Mouse (Mus musculus) stomach, postnatal 0 days (tissue): ENCODE measurements around the gene Kctd19. TPM values are rescaled to one million over a fixed set of nuclear protein-coding genes. Genes with fewer than 3 reads are reported as not detected.
A peak's percentile ranks its signal among the peaks of the same experiment; 100 is the strongest.

Experiments
- ATAC-seq: fragments of 200-750 bp; cut with Nextera tagmentation; 2 replicates; pipeline ENCODE4 v1.8.0; 2017; ENCODE audit not compliant: low FRiP score, low TSS enrichment
- DNase-seq: peaks from one replicate; pipeline ENCODE4 v3.0.0-alpha.2; 2016; ENCODE audit warnings: low spot score
- H3K27ac ChIP-seq: fragments of 300-500 bp; sonication (generic); replicated peaks from 2 replicates; pipeline ENCODE4 v1.5.1; 2014; ENCODE audit warnings: mild to moderate bottlenecking, control low read depth
- H3K27me3 ChIP-seq: fragments of 300-500 bp; sonication (generic); 2 replicates; pipeline ENCODE4 v1.6.1; 2014; ENCODE audit warnings: low read length; ENCODE audit not compliant: control insufficient read depth, insufficient read depth
- H3K36me3 ChIP-seq: fragments of 300-500 bp; sonication (generic); 2 replicates; pipeline ENCODE4 v1.6.1; 2014; ENCODE audit warnings: low read length, mixed read lengths; ENCODE audit not compliant: control insufficient read depth, insufficient read depth
- H3K4me1 ChIP-seq: fragments of 300-500 bp; sonication (generic); replicated peaks from 2 replicates; pipeline ENCODE4 v1.6.1; 2014; ENCODE audit warnings: antibody characterized with exemption; ENCODE audit not compliant: control insufficient read depth, insufficient read depth
- H3K4me2 ChIP-seq: fragments of 300-500 bp; sonication (generic); replicated peaks from 2 replicates; pipeline ENCODE4 v1.6.1; 2014; ENCODE audit warnings: low read depth, mild to moderate bottlenecking, control low read depth, moderate library complexity
- H3K4me3 ChIP-seq: fragments of 300-500 bp; sonication (generic); 2 replicates; pipeline ENCODE4 v1.5.1; 2014; ENCODE audit warnings: low read depth, low read length, control low read depth
- H3K9ac ChIP-seq: fragments of 300-500 bp; sonication (generic); 2 replicates; pipeline ENCODE4 v1.6.1; 2014; ENCODE audit warnings: mild to moderate bottlenecking, low read length, control low read depth, mixed read lengths
- H3K9me3 ChIP-seq: fragments of 300-500 bp; sonication (generic); 2 replicates; pipeline ENCODE4 v1.6.1; 2016; ENCODE audit warnings: low read length; ENCODE audit not compliant: control insufficient read depth
- CTCF ChIP-seq: IDR thresholded peaks from 2 replicates; pipeline ENCODE4 v1.5.1; 2016; ENCODE audit warnings: antibody characterized with exemption, low read depth, mild to moderate bottlenecking, moderate library complexity
- EP300 ChIP-seq: optimal IDR thresholded peaks from 2 replicates; pipeline ENCODE3; 2016; ENCODE audit warnings: antibody characterized with exemption
- WGBS: fragments of 180-500 bp; shearing (Covaris S2); extraction: QIAGEN DNeasy Blood & Tissue Kit; methylation state at CpG from one replicate; pipeline ENCODE4 v1.1.7; 2014; 5-methylcytosine and 5-hydroxymethylcytosine counted together
- polyA plus RNA-seq: library from polyadenylated mRNA; unstranded; fragments of >200 nt; fragmentation: Nextera tagmentation; extraction: Ambion mirVana; gene quantifications from 2 replicates; pipeline ENCODE4 v1.2.1, GENCODE M21; 2015

Kctd19 gene
- polyA plus RNA-seq, 1 experiment from 2014 or later: not detected

GRCm38 (mm10) chr8:105343791-105344574, 69.3 kb downstream of the Kctd19 start:
- H3K4me1 ChIP-seq: peaks cover 23% of the 10 kb centered on the region
- H3K27me3 ChIP-seq: no peaks in the 10 kb centered on the region
- no peaks in the 10 kb centered on the region for H3K9me3 ChIP-seq
- WGBS: 31% methylated on average over 8 of the region's 8 CpGs
- H3K36me3 ChIP-seq: no peaks in the 10 kb centered on the region
- H3K27ac ChIP-seq: peak overlapping the region; percentile 69
- no peak overlapping the region for H3K4me3 ChIP-seq
- no peak overlapping the region for H3K9ac ChIP-seq
- no peak for TF ChIP-seq EP300
- TF ChIP-seq CTCF: no peak
- H3K4me2 ChIP-seq: 0 out of 2 replicates have a peak overlapping the region, but pooled peaks have one; percentile 11
- DNase-seq (peak; percentile 56), ATAC-seq (no peak)

- no peak for ATAC-seq
- Histone ChIP-seq H3K9me3 (no peaks in the 10 kb centered on the region), H3K27ac (no peak overlapping the region), H3K4me3 (no peak overlapping the region), H3K4me2 (no peak overlapping the region), H3K36me3 (no peaks in the 10 kb centered on the region), H3K4me1 (peaks cover 23% of the 10 kb centered on the region), H3K27me3 (no peaks in the 10 kb centered on the region), H3K9ac (no peak overlapping the region)
- no peak for TF ChIP-seq CTCF
- TF ChIP-seq EP300: no peak
- WGBS: 77% methylated on average over 4 of the region's 4 CpGs
- no peak for DNase-seq
Measured at GRCm38 (mm10) chr8:105342768-105343167, 70.5 kb downstream of the Kctd19 start.

DNA sequence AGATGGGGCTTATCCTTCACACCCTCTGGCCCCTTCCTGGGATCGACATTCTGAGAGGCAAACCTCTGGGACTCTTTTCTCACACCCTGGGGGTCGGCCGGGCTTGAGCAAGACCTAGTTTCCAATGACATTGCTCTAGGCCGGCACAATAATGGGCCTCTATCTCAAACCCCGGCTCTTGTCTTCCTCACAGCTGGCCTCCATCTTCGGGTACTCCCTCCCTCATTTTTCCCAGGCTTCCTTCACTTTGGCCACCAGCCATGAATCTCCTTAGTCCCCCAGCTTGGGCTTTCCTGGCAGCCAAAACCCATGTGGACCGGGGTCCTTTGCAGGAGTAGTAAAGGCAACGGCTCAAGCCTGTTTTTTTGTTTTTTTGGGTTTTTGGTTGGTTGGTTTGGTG, 71.9 kb downstream of the Kctd19 start:
- Histone ChIP-seq H3K9me3 (no peaks in the 10 kb centered on the region), H3K4me1 (peaks cover 20% of the 10 kb centered on the region)

GRCm38 (mm10) chr8:105339886-105340635, 73.2 kb downstream of the Kctd19 start:
- Histone ChIP-seq H3K9ac (0 out of 2 replicates have a peak overlapping the region, but pooled peaks have one; percentile 8), H3K36me3 (peaks cover 11% of the 10 kb centered on the region), H3K9me3 (no peaks in the 10 kb centered on the region), H3K4me2 (no peak overlapping the region), H3K27ac (peak overlapping the region; percentile 65), H3K27me3 (no peaks in the 10 kb centered on the region), H3K4me3 (no peak overlapping the region), H3K4me1 (peaks cover 14% of the 10 kb centered on the region)
- 59% methylated on average over 6 of the region's 6 CpGs for WGBS
- TF ChIP-seq EP300 (no peak), CTCF (no peak)
- ATAC-seq (peak; percentile 57), DNase-seq (peak; percentile 77)

More for the DNA sequence above, 71.9 kb downstream of the Kctd19 start:
- peak overlapping the region; percentile 53 for H3K27ac ChIP-seq
- TF ChIP-seq CTCF (no peak), EP300 (no peak)
- H3K9ac ChIP-seq: no peak overlapping the region
- H3K4me2 ChIP-seq: no peak overlapping the region
- no peak for DNase-seq
- H3K27me3 ChIP-seq: no peaks in the 10 kb centered on the region
- WGBS: 29% methylated on average over 8 of the region's 8 CpGs
- ATAC-seq: no peak
- H3K36me3 ChIP-seq: peaks cover 4% of the 10 kb centered on the region; the same call in 1 of the 2 replicates
- no peak overlapping the region for H3K4me3 ChIP-seq

DNA sequence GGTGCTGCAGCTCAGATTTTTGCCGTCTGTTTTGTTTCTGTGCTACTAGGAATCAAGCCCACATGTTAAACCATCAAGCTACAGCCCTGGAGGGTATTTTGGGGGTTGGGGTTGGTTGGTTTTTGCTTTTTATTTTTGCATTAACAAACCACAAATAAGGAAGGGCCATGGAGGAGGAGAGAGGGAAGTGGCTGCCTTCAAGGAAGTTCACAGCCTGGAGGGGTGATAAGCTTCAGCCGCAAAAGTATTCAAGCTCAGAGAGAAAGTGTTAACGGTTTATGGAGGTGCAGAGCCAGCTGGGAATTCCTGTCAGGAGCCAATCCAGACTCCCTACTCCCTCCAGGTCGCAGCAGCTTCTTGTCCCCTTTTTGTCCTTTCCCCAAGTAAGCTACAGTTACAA, 74.3 kb downstream of the Kctd19 start:
- Histone ChIP-seq H3K27ac (peak overlapping the region; percentile 14; the same call in 1 of the 2 replicates), H3K9me3 (no peaks in the 10 kb centered on the region), H3K4me2 (no peak overlapping the region), H3K4me3 (no peak overlapping the region), H3K9ac (no peak overlapping the region), H3K4me1 (peaks cover 11% of the 10 kb centered on the region), H3K36me3 (peaks cover 19% of the 10 kb centered on the region), H3K27me3 (no peaks in the 10 kb centered on the region)
- ATAC-seq: no peak
- TF ChIP-seq EP300 (no peak), CTCF (no peak)
- DNase-seq: no peak
- 40% methylated on average over 4 of the region's 4 CpGs for WGBS
